Mouse (Mus musculus): ENCODE measurements around the gene Smarcc2. TPM values are rescaled to one million over a fixed set of nuclear protein-coding genes. Genes with fewer than 3 reads are reported as not detected.
A peak's percentile ranks its signal among the peaks of the same experiment; 100 is the strongest.

The Smarcc2 gene
- polyA plus RNA-seq, 1 experiment from 2014 or later: 93.6 TPM

- Histone ChIP-seq H3K9ac (no peak overlapping the region), H3K4me1 (no peaks in the 10 kb centered on the region), H3K4me3 (replicated peaks) (no peak overlapping the region), H3K27ac (replicated peaks) (no peak overlapping the region), H3K36me3 (peaks cover 59% of the 10 kb centered on the region), H3K9me3 (replicated peaks) (no peaks in the 10 kb centered on the region), H3K27me3 (no peaks in the 10 kb centered on the region), H3K4me2 (replicated peaks) (no peak overlapping the region)
- no peak for ATAC-seq (ENCODE audit: insufficient number of reproducible peaks, low FRiP score, low TSS enrichment, low read depth)
- 81% methylated on average over 5 of the region's 5 CpGs for WGBS
Observed at GRCm38 (mm10) chr10:128429052-128429451, 30.0 kb upstream of the Smarcc2 start.

- H3K4me1 ChIP-seq: no peaks in the 10 kb centered on the region
- H3K27ac ChIP-seq (replicated peaks): no peak overlapping the region
- no peaks in the 10 kb centered on the region for H3K27me3 ChIP-seq
- H3K4me3 ChIP-seq (replicated peaks): no peak overlapping the region
- WGBS: 59% methylated on average over 4 of the region's 4 CpGs
- ATAC-seq (ENCODE audit: insufficient number of reproducible peaks, low FRiP score, low TSS enrichment, low read depth): no peak
- no peak overlapping the region for H3K9ac ChIP-seq
- H3K4me2 ChIP-seq (replicated peaks): no peak overlapping the region
- H3K36me3 ChIP-seq: peaks cover 59% of the 10 kb centered on the region
- H3K9me3 ChIP-seq (replicated peaks): no peaks in the 10 kb centered on the region
Observed at GRCm38 (mm10) chr10:128429454-128429853, 29.6 kb upstream of the Smarcc2 start.

DNA sequence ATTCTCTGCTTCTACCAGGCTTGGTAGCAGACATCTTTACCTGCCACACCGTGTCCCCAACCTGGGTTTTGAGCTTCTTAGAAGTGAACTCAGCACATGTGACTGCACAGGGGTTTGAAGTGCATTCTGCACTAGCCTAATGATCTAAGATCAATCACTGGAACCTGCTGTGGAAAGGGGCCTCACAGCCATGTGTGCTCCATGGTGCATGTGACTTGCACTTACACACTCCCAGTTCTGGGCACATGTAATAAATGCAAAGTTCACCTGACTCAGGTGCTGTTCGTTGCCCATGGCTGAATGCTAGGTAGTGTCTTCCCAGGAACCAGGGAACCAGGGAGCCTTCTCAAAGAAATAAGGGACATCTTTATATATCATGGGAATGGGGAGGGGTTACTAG lies 25.6 kb upstream of the Smarcc2 start:
- 98% methylated on average over 2 of the region's 2 CpGs for WGBS
- no peaks in the 10 kb centered on the region for H3K27me3 ChIP-seq
- ATAC-seq (ENCODE audit: insufficient number of reproducible peaks, low FRiP score, low TSS enrichment, low read depth): no peak
- no peaks in the 10 kb centered on the region for H3K4me1 ChIP-seq
- H3K9me3 ChIP-seq (replicated peaks): no peaks in the 10 kb centered on the region
- no peak overlapping the region for H3K9ac ChIP-seq
- no peak overlapping the region for H3K4me2 ChIP-seq (replicated peaks)
- no peak overlapping the region for H3K4me3 ChIP-seq (replicated peaks)
- peaks cover 78% of the 10 kb centered on the region for H3K36me3 ChIP-seq
- H3K27ac ChIP-seq (replicated peaks): no peak overlapping the region

DNA sequence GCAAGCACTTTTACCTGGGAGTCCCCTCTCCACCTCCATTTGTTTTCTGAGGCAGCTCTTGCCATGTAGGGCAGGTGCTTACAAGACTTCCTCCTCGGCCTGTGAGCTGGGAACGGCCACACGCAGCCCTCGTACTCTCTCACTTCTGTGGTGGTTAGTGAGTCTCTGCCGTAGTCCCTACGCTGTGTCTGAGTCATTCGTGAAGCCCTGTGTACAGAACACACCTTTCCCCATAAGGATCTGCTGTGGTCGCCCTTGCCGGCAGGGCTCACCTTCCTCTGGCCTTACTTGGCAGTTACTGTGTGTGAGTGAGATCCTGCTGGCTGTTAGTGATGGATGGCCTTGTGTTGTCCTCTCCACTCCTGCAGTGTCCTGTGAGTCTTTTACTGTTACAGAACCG lies 24.4 kb upstream of the Smarcc2 start:
- 89% methylated on average over 10 of the region's 10 CpGs for WGBS

DNA sequence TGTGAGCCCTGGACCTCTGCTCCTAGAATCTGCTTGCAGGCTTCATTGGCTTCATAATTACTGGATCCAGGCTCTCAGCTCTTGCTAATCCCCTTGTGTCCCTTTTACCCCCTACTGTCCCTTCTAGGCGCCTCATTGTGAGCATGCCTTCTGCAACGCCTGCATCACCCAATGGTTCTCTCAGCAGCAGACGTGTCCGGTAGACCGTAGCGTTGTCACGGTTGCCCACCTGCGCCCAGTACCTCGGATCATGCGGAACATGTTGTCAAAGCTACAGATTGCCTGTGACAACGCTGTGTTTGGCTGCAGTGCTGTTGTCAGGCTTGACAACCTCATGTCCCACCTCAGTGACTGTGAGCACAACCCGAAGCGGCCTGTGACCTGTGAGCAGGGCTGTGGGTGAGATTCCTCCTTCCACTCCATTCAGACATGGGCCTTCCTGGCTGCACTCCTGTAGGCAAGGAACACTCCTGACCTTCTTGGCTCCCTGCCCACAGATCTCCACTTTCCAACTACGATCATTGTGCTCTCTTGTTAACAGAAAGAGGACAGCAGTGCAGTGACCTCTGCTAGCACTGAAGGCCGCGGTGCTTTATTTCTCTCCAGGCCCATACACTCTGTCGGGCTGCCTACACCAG lies 23.7 kb upstream of the Smarcc2 start:
- 85% methylated on average over 17 of the region's 17 CpGs for WGBS
- no peak overlapping the region for H3K9ac ChIP-seq
- H3K4me1 ChIP-seq: no peaks in the 10 kb centered on the region
- no peaks in the 10 kb centered on the region for H3K9me3 ChIP-seq (replicated peaks)
- no peak for ATAC-seq (ENCODE audit: insufficient number of reproducible peaks, low FRiP score, low TSS enrichment, low read depth)
- peaks cover 76% of the 10 kb centered on the region for H3K36me3 ChIP-seq
- no peak overlapping the region for H3K4me3 ChIP-seq (replicated peaks)
- no peaks in the 10 kb centered on the region for H3K27me3 ChIP-seq
- no peak overlapping the region for H3K27ac ChIP-seq (replicated peaks)
- no peak overlapping the region for H3K4me2 ChIP-seq (replicated peaks)

More for the DNA sequence above, 24.4 kb upstream of the Smarcc2 start:
- Histone ChIP-seq H3K4me1 (no peaks in the 10 kb centered on the region), H3K27me3 (no peaks in the 10 kb centered on the region), H3K9me3 (replicated peaks) (no peaks in the 10 kb centered on the region), H3K36me3 (peaks cover 76% of the 10 kb centered on the region), H3K27ac (replicated peaks) (no peak overlapping the region), H3K9ac (no peak overlapping the region), H3K4me3 (replicated peaks) (no peak overlapping the region), H3K4me2 (replicated peaks) (no peak overlapping the region)
- no peak for ATAC-seq (ENCODE audit: insufficient number of reproducible peaks, low FRiP score, low TSS enrichment, low read depth)

GRCm38 (mm10) chr10:128435873-128436272 lies 23.2 kb upstream of the Smarcc2 start:
- H3K9me3 ChIP-seq (replicated peaks): no peaks in the 10 kb centered on the region
- H3K27me3 ChIP-seq: no peaks in the 10 kb centered on the region
- H3K36me3 ChIP-seq: peaks cover 76% of the 10 kb centered on the region
- 87% methylated on average over 5 of the region's 5 CpGs for WGBS
- no peak overlapping the region for H3K27ac ChIP-seq (replicated peaks)
- no peak overlapping the region for H3K4me2 ChIP-seq (replicated peaks)
- H3K4me3 ChIP-seq (replicated peaks): no peak overlapping the region
- no peak overlapping the region for H3K9ac ChIP-seq
- ATAC-seq (ENCODE audit: insufficient number of reproducible peaks, low FRiP score, low TSS enrichment, low read depth): no peak
- H3K4me1 ChIP-seq: no peaks in the 10 kb centered on the region

GRCm38 (mm10) chr10:128436376-128436775 lies 22.7 kb upstream of the Smarcc2 start:
- Histone ChIP-seq H3K4me3 (replicated peaks) (no peak overlapping the region), H3K27ac (replicated peaks) (no peak overlapping the region), H3K27me3 (no peaks in the 10 kb centered on the region), H3K9me3 (replicated peaks) (no peaks in the 10 kb centered on the region), H3K36me3 (peaks cover 75% of the 10 kb centered on the region), H3K4me1 (no peaks in the 10 kb centered on the region), H3K4me2 (replicated peaks) (no peak overlapping the region), H3K9ac (no peak overlapping the region)
- ATAC-seq (ENCODE audit: insufficient number of reproducible peaks, low FRiP score, low TSS enrichment, low read depth): no peak
- 82% methylated on average over 8 of the region's 8 CpGs for WGBS

DNA sequence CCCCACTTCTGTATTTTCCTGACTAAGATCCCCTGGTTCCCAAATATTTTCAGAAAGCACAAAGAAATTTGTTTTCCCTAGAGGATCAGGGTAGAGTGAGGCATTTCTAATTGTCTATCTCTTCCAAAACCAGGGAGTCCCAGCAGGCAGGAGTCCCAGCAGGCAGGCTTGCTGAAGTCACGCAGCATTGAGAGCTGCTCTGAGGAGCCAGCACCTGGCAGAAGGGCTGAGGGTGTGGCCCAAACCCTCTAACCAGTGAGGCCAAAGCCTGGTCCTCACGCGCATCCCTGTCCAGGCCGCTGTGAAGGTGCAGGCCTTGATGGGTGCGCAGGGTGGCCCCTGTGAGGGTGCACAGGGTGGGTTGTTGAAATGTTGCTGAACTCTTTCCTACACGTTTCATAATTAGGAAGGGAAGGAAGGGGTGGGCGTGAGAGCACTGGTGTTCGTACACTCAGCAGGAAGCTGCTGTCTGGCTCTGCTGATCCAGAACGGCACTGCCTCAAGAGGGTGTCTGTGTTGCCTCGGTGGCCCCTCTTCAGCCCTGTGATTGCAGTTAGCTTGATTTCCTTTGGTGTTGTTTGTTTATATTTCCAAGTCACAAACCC lies 20.3 kb upstream of the Smarcc2 start:
- H3K4me2 ChIP-seq (replicated peaks): no peak overlapping the region
- WGBS: 74% methylated on average over 10 of the region's 10 CpGs
- no peaks in the 10 kb centered on the region for H3K27me3 ChIP-seq
- no peak overlapping the region for H3K27ac ChIP-seq (replicated peaks)
- ATAC-seq (ENCODE audit: insufficient number of reproducible peaks, low FRiP score, low TSS enrichment, low read depth): no peak
- H3K4me1 ChIP-seq: no peaks in the 10 kb centered on the region
- H3K4me3 ChIP-seq (replicated peaks): no peak overlapping the region
- H3K36me3 ChIP-seq: peaks cover 66% of the 10 kb centered on the region
- no peaks in the 10 kb centered on the region for H3K9me3 ChIP-seq (replicated peaks)
- H3K9ac ChIP-seq: no peak overlapping the region

DNA sequence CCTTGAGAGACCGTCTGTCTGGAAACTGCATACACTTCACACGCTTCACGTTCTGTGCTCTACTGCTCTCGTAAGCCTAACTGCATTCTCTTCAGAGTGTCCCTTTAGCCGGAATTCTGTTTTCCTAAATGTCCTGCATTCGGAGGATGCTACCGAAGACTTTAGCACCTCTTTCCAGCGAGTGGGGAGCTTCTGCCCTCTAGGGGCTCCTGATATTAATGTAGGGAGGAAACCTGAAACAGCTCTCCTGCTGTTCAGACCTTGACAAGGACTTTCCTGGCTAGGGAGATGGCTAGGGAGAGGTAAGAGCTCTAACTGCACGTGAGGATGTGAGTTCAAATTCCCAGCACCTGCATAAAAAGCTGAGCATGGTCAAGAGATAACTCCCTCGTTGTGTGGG lies 18.6 kb upstream of the Smarcc2 start:
- Histone ChIP-seq H3K4me2 (replicated peaks) (no peak overlapping the region), H3K36me3 (peaks cover 62% of the 10 kb centered on the region), H3K27ac (replicated peaks) (no peak overlapping the region), H3K4me1 (no peaks in the 10 kb centered on the region), H3K9me3 (replicated peaks) (no peaks in the 10 kb centered on the region), H3K27me3 (no peaks in the 10 kb centered on the region), H3K4me3 (replicated peaks) (no peak overlapping the region), H3K9ac (no peak overlapping the region)
- no peak for ATAC-seq (ENCODE audit: insufficient number of reproducible peaks, low FRiP score, low TSS enrichment, low read depth)
- 64% methylated on average over 10 of the region's 10 CpGs for WGBS

DNA sequence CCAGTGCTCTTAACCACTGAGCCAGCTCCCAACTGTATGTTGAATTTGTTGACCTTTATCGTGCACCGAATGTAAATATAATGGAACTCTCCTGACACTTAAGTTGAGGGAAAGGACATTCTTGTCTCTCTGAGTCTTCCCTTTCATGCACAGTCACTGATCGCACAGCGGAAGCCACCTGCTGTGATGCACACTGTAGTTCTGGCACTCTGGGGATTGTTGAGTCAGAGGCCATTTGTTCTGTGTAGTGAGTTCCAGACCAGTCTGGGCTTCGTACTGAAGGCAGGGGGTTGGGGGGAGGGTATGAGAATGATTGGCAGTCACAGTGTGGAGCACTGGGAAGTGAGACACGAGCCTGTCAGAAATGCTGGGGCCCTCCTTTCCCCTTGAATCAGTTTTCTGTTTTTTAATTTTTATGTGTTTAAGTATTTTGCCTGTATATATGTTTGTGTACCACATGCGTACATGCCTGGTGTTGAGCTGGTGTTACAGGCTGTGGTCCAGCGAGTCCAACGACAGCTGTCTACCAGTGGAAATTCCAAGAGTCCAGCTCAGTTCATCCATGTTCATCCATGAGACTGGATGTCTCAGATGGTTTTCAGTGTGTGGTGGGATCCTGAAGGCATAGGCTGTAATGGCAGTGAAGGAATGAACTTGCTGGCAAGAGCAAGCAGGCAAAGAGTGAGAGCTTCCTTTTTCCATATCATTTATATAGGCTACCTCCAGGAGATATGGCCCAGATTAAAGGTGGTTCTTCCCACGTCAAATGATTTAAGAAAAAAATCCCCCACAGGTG lies 17.5 kb upstream of the Smarcc2 start:
- H3K9me3 ChIP-seq (replicated peaks): no peaks in the 10 kb centered on the region
- peaks cover 51% of the 10 kb centered on the region for H3K36me3 ChIP-seq
- no peak for ATAC-seq (ENCODE audit: insufficient number of reproducible peaks, low FRiP score, low TSS enrichment, low read depth)
- H3K9ac ChIP-seq: no peak overlapping the region
- H3K4me1 ChIP-seq: no peaks in the 10 kb centered on the region
- H3K27me3 ChIP-seq: no peaks in the 10 kb centered on the region
- WGBS: 85% methylated on average over 10 of the region's 10 CpGs
- no peak overlapping the region for H3K4me2 ChIP-seq (replicated peaks)
- no peak overlapping the region for H3K4me3 ChIP-seq (replicated peaks)
- no peak overlapping the region for H3K27ac ChIP-seq (replicated peaks)

DNA sequence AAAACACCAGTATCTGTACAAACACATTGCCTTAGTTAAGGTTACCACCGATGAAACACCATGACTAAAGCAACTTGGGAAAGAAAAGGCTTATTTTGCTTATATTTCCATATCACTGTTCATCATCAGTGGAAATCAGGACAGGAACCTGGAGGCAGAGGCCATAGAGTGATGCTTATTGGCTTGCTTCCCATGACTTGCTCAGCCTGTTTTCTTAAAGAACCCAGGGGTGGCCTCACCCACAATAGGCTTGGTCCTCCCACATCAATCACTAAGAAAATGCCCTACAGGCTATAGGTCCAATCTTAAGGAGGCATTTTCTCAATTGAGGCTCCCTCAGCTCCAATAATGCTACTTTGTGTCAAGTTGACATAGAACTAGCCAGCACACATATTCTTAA lies 16.3 kb upstream of the Smarcc2 start:
- Histone ChIP-seq H3K27me3 (no peaks in the 10 kb centered on the region), H3K27ac (replicated peaks) (0 out of 2 replicates have a peak overlapping the region, but pooled peaks have one; percentile 44), H3K4me2 (replicated peaks) (no peak overlapping the region), H3K36me3 (peaks cover 40% of the 10 kb centered on the region), H3K4me1 (no peaks in the 10 kb centered on the region), H3K9me3 (replicated peaks) (no peaks in the 10 kb centered on the region), H3K4me3 (replicated peaks) (no peak overlapping the region), H3K9ac (no peak overlapping the region)
- 57% methylated on average over 1 of the region's 1 CpGs for WGBS
- no peak for ATAC-seq (ENCODE audit: insufficient number of reproducible peaks, low FRiP score, low TSS enrichment, low read depth)

Measured in embryonic facial prominence, embryonic 15.5 days (tissue).